Mouse (Mus musculus): Measurements from ENCODE around the gene Gstm7. TPM values are rescaled to one million over a fixed set of nuclear protein-coding genes. Genes with fewer than 3 reads are reported as not detected.
A peak's percentile ranks its signal among the peaks of the same experiment; 100 is the strongest.
"Not testable (repeated sequence)": the region's sequence is repeated elsewhere in the genome, so short reads cannot be mapped to it uniquely, and the experiment has no call there.

Gstm7 gene
- total RNA-seq, 2 experiments from 2014 or later = 12.8 to 14.7 TPM

GRCm38 (mm10) chr3:107935888-107936287 lies 4.3 kb upstream of the Gstm7 start:
- no peak for DNase-seq (ENCODE audit: low spot score)

DNA sequence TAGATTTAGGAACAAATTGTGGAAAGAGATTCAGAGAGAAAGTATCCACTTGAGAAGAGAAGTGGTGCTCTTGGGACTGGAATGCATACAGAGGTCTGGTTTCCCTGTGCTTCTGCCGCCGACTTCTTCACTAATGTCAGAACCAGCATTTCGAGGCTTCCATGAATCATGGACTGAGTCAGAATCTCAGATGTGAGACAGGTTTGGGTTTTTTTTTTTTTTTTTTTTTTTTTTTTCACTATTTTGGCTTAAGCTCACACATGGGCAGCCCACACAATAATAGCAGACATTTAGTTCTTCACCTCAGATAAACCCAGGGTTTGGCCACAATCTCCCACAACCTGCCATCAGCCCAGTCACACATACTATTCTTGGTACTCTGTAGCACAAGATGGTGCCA lies 3.7 kb upstream of the Gstm7 start:
- DNase-seq (ENCODE audit: low spot score) = no peak

DNA sequence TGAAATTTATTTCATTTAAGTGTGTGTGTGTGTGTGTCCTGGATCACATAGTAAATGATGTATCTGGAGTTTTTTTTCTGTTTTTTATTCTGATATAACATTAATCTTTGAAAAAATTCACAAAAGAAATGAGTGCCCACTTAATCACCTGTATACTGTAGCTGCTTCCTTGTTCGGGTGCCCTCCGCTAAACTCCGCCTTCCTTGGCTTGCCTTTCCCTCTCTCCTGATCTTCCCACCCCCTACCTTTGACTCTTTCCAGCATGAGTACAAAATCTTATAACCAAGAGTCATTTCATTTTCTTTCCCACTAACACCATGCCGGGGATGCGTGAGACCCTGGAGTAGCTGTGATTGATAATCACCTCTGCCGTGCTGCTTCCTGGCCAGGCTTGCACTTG lies 511 bp upstream of the Gstm7 start:
- DNase-seq (ENCODE audit: low spot score) = no peak

- no peak for DNase-seq (ENCODE audit: low spot score)
These were observed 483 bp downstream of the Gstm7 start for GRCm38 (mm10) chr3:107931134-107931533.

DNA sequence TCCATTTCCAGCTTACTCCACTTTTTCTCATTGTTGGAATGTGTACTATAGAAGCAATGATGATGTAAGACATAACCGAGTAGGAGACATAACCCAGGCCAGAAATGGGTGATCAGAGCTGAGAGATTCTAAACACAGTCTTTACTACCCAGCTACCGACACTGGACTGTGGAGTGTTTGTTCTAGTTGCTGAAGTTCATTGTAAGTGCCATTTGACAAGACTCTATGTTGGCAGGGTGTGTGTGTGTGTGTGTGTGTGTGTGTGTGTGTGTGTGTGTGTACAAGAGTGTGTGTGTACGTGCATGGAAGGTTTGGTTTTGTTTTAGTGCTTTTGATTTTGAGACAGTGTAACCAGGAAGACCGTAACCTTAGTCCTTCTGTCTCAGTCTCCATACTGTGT lies 1.9 kb downstream of the Gstm7 start:
- no peak for DNase-seq (ENCODE audit: low spot score)

- no peak for DNase-seq (ENCODE audit: low spot score)
These were observed 2.4 kb downstream of the Gstm7 start for GRCm38 (mm10) chr3:107929243-107929642.

DNA sequence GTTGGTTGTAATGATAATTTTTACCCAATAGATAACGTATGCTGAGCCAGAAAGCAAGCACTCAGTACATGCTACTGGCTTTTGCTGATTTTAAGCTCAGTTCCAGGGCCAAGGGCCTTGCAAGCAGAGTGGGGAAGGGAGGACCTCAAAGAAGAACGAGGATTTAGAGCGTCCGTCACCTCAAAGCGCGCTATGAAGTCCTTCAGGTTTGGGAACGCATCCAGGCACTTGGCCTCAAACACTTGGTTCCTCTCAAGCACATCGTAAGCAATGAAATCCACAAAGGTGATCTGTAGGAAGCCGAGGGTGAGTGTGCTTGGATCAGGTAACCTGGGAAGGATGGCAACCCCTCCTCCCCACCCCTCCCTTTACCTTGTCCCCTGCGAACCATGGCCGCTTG lies 2.9 kb downstream of the Gstm7 start:
- no peak for DNase-seq (ENCODE audit: low spot score)

GRCm38 (mm10) chr3:107927841-107928240 lies 3.8 kb downstream of the Gstm7 start:
- no peak for DNase-seq (ENCODE audit: low spot score)

DNA sequence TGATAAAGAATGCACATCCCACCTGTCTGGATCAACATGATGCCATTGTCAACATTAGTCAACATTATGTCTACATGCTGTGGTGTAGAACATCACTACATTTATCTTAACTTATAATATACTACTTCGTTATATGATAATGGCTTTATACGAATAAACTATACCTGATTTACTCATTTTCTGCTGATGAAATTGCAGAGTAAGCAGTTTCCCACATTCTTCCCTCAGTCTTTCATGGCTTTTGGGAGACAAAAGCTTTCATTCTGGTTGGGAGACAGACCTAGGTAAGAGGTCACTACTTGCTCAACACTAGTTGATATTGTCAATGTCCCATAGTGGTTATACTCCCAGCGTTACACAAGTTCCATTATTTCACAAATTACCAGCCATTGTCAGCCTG lies 6.3 kb downstream of the Gstm7 start:
- DNase-seq (ENCODE audit: low spot score) = no peak

DNA sequence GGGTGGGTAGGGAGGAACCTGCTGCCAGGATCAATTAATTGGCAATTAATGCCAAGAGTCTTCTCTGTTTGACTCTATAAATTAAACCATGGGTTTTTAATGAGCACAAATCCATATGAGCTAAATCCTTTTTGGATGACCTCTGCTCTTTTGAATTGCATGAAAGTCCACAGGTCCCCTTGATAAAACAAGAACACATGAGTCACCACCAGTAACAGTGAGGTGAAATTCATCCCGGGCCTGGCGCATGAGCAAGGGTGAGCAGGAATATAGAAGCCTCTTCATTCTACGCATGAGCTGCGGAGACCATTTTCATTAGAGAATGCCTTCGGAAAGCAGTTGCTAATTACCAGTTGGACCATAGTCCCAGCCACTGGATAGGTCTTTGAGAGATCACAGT lies 11.3 kb downstream of the Gstm7 start:
- no peak for DNase-seq (ENCODE audit: low spot score)

DNA sequence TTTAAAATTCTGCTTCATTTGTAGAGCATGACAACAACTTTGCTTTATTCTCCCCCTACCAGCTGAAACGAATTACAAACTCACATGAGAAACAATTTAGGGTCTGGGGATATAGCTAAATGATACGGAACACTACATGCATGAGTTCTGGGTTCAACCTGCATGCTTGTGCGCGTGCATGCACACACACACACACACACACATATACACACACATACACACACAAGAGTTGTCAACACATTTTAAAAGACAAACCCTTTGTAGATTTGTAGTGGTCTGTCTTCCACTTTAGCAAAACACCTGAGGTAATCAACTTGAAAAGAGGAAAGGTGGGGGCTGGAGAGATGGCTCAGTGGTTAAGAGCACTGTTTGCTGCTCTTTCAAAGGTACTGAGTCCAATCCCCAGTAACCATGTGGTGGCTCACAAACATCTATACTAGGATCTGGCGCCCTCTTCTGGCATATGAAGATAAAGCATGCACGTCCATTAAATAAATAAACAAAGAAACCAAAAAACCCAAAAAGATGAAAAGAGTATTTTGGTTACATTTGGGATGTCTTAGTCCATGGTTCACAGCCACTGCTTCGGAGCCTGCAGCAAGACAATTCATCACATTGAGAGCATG lies 13.7 kb downstream of the Gstm7 start:
- DNase-seq (ENCODE audit: low spot score) = peak; percentile 70

DNA sequence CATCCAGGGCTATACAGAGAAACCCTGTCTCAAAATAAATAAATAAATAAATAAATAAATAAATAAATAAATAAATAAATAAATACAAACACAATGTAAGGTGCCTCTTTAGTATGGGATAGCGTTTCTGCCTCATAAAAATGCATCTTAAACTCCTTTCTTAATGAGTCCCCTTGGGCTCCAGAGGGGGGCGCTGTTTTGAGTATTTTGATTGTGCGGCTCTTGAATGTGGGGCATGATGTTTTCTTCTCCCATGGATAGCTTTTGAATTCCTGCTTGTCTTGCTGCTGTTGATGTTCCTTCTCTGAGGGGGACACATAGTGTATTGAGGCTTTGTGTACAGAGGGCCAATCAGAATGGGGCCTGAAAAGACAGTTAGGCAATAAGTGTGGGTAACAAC lies 14.5 kb downstream of the Gstm7 start:
- DNase-seq (ENCODE audit: low spot score) = no peak

- DNase-seq (ENCODE audit: low spot score) = no peak
These were observed 14.9 kb downstream of the Gstm7 start for GRCm38 (mm10) chr3:107916674-107917073.

DNA sequence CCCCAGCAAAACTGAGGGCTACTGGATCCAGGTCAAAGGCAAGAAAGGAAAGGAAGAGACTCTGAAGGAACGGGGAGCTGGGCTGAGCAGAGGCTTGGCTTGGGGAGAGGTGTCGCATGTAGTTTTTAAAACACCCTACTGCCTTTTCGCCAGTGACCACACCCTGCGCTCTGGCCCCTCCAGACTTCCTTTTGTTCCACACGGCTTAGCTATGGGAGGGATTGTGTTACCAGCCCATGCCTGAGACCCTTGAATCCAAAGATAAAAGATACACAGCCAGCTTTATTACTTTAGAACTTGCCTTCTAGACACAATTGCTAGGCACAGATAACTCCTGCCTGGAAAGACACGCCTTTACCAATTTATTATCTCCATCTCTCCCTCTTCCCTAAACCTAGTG lies 25.7 kb downstream of the Gstm7 start:
- no peak for DNase-seq (ENCODE audit: low spot score)

- no peak for DNase-seq (ENCODE audit: low spot score)
These were observed 30.5 kb downstream of the Gstm7 start for GRCm38 (mm10) chr3:107900955-107901673.

GRCm38 (mm10) chr3:107898691-107899090 lies 32.9 kb downstream of the Gstm7 start:
- no peak for DNase-seq (ENCODE audit: low spot score)

DNA sequence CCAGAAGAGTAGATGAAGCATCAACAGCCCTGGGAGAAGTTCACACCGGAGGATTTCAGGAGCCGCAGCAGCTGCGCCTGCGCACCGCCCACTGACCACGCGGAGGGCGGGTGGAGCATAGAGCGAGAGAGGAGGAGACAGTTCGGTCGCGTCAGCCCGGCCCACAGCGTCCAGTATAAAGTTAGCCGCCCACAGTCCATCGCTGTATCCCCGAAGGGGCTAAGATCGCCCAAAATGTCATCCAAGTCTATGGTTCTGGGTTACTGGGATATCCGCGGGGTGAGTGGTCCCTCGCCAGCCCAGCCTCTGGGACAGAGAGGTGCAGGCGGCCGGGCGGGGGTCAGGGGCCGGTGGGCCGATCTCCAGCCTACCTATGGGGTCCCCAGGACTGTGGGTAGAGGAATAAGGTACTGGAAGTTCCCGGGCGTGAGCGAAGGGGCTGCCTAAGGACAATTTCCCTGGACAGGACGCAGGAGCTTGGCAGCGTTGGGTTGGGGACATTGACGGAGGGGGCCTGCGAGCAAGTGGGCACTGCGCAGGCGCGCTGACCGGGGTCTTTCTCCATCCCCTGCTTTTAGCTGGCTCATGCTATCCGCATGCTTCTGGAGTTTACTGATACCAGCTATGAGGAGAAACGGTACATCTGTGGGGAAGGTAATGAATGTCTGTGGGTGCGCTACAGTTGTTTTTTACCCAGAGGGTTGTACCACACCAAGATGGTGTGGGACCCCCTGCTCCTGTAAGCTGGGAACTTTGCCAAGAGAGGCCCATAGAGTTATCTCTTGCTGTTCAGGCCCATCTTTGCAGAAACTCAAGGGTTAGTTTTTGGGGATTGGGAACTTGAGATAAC lies 35.7 kb downstream of the Gstm7 start, which contains the start of gene Gstm5:
Gene Gstm5 (plus strand): TSS at position 102 of the 850 bp plus-strand sequence.
- peak; percentile 83 for DNase-seq (ENCODE audit: low spot score)

DNA sequence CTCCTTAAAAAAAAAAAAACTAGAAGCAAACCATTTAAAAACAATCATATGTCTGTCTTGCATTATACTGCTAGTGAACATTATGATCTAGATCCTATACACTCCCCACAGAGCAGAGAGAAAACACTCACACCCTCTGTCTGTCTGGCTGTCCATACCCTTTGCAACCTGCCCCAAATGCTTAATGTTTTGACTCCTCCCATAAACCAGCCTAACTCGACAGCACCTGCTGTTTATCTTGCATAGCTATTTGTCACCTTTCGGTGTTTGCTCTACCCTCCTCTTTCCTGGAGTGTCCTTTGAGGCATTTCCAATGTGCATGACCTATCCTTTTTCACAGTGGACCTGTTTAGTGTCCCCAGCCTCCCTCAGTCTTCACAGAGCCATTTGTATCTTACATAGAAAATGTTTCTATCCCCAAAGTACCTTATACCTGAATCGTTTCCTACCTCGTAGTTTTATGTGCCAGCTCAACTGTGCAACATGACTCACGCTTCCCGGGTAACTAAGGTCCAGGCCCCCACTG lies 36.4 kb downstream of the Gstm7 start:
- DNase-seq (ENCODE audit: low spot score) = no peak

DNA sequence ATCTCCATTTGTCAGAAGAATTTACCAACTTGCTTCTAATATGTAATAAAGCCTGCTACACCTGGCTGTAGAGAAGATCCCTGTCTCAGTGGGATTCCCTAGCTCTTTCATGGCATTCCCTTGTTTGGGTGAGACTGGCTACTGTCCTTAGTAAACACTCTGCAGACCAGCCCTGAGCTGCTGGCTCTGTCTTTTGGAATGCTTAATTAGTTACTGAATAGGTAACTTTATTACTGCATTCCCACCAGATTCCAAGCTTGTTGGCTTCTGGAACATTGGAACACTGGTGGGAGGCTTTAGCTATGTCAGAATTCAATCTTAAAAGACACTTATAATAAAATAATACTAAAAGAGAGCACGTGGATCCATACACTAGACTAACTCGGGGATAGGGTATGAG lies 42.4 kb downstream of the Gstm7 start:
- not testable (repeated sequence) for DNase-seq (ENCODE audit: low spot score)

DNA sequence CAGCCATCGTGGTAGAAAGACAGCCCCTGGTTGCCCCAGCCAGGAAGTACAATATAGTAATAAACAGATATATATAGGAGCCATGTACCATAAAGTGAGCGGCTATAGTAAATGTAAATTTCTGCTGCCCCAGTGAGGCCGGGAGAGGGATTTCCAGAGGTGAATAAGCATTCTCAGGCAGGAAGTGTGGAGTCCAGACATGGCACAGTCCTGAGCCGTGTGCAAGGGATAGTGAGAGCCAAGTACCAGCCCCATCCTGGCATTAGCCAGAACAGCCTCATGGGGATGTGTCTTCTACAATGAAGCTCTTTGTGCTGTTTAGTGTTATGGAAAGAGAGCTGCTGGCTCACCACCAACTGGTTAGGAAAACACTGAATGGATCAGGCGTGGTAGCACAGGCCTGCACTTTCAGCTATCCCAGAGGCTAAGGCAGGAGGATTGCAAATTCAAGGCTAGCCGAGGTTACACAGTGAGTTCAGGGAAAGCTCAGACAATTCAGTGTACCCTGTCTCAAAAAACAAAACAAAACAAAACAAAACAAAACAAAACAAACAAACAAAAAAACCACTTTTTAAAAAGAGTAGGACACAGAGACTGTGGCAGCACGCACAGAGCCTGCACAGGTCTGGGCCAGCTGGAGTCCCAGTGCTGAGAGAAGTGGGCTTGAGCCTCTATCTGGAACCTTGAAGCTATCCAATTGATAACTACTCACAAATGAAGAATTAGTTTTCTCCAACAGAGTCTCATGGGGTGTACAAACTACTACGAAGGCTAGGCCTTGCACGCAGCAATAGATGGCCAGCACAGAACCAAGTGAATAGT lies 43.7 kb downstream of the Gstm7 start:
- no peak for DNase-seq (ENCODE audit: low spot score)
